Mouse (Mus musculus) stomach, embryonic 15.5 days (tissue): ENCODE data around the gene Olfr477. TPM values are rescaled to one million over a fixed set of nuclear protein-coding genes. Genes with fewer than 3 reads are reported as not detected.
"Not testable (repeated sequence)": the region's sequence is repeated elsewhere in the genome, so short reads cannot be mapped to it uniquely, and the experiment has no call there.

Experiments
- ATAC-seq: fragments of 200-750 bp; cut with Nextera tagmentation; 2 replicates; pipeline ENCODE4 v1.8.0; 2017; ENCODE audit warnings: low read depth, moderate number of reproducible peaks, moderate TSS enrichment; ENCODE audit not compliant: insufficient read depth, low FRiP score
- H3K27ac ChIP-seq: fragments of 300-500 bp; sonication (generic); 2 replicates; pipeline ENCODE4 v1.5.1; 2015; ENCODE audit warnings: mild to moderate bottlenecking, inconsistent platforms
- H3K27me3 ChIP-seq: fragments of 300-500 bp; sonication (generic); replicated peaks from 2 replicates; pipeline ENCODE4 v1.6.1; 2015; ENCODE audit warnings: inconsistent platforms
- H3K36me3 ChIP-seq: fragments of 300-500 bp; sonication (generic); 2 replicates; pipeline ENCODE4 v1.6.1; 2015; ENCODE audit warnings: inconsistent platforms
- H3K4me1 ChIP-seq: fragments of 300-500 bp; sonication (generic); 2 replicates; pipeline ENCODE4 v1.6.1; 2015; ENCODE audit warnings: inconsistent platforms
- H3K4me2 ChIP-seq: fragments of 300-500 bp; sonication (generic); 2 replicates; pipeline ENCODE4 v1.6.1; 2015; ENCODE audit warnings: mild to moderate bottlenecking, inconsistent platforms
- H3K4me3 ChIP-seq: fragments of 300-500 bp; sonication (generic); replicated peaks from 2 replicates; pipeline ENCODE4 v1.5.1; 2015; ENCODE audit warnings: inconsistent platforms
- H3K9ac ChIP-seq: fragments of 300-500 bp; sonication (generic); 2 replicates; pipeline ENCODE4 v1.6.1; 2015; ENCODE audit warnings: inconsistent platforms
- H3K9me3 ChIP-seq: fragments of 300-500 bp; sonication (generic); 2 replicates; pipeline ENCODE4 v1.6.1; 2016; ENCODE audit warnings: inconsistent platforms
- WGBS: fragments of 180-500 bp; shearing (Covaris S2); methylation state at CpG from one replicate; pipeline ENCODE4 v1.1.7; 2015; 5-methylcytosine and 5-hydroxymethylcytosine counted together
- polyA plus RNA-seq: library from polyadenylated mRNA; unstranded; fragments of >200 nt; fragmentation: Nextera tagmentation; extraction: Ambion mirVana; gene quantifications from 2 replicates; pipeline ENCODE4 v1.2.1, GENCODE M21; 2015

The Olfr477 gene
- not detected in 2 replicates for polyA plus RNA-seq

DNA sequence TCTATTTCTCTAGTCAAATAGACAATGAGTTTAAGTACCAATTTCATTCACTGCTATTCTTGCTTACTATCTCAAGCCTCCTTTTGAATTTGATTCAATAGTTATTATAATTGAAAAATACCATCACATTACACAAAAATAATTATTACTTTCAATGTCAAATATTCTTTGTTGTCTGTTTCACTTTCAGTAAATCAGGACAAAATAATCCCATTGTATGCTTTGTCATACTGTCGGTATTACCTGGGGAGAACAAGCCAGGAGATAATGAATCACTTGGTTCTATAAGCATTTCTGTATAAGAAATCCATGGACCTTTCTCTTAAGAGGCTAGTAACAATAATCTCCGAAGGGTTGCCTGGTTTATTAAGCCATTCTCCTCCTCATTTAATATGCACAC, at the start of gene Olfr477:
Gene Olfr477, plus strand, starts transcription at position 301 of the 400 bp plus-strand sequence.
- no peak within 1 kb of the TSS for H3K4me2 ChIP-seq
- no peaks in the 10 kb centered on the region for H3K36me3 ChIP-seq
- H3K4me3 ChIP-seq, result no peak within 1 kb of the TSS
- H3K4me1 ChIP-seq, result no peaks in the 10 kb centered on the region
- no peaks in the 10 kb centered on the region for H3K9me3 ChIP-seq
- WGBS, result 73% methylated on average over 2 of the region's 2 CpGs
- H3K27ac ChIP-seq, result no peak within 1 kb of the TSS
- no peak for ATAC-seq
- H3K27me3 ChIP-seq, result no peaks in the 10 kb centered on the region
- no peak within 1 kb of the TSS for H3K9ac ChIP-seq

DNA sequence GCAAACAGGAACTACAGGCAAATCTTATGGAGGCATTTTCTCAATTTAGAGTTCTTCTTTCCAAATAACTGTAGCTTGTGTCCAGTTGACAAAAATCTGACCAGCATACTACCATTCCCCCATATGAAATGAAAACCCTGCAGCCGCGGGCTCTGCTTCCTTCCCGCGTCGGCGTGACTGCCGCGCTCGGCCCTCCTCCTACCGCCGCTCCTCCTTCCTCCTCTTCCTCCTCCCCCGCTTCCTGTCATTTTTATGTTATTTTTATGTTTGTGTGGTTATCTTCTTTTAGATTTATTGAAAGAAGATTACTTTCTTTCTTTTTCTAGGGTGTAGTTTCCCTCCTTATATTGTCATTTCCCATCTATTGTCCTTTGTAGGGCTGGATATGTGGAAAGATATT, 34.0 kb upstream of the Olfr477 start:
- ATAC-seq, result not testable (repeated sequence)
- WGBS, result 97% methylated on average over 12 of the region's 12 CpGs

DNA sequence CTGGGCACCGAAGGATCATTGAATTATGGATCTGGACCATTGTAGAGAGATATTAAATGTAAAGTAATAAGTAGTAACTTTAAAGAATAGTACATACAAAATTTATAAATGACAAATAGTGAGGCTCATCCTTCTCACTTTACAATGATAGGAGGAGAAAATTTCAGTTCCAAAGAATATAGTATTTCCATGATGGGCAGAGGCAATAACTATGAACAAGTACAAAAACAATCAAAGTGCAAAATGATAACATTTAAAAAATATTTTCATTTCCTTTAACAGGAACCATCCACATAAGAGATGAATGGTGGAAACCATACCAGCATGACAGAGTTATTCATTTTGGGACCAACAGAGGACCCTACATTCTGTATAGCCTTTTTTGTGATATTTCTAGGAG, 32.1 kb upstream of the Olfr477 start, which contains the start of gene Olfr474:
Gene Olfr474, plus strand, starts transcription at position 301 of the 400 bp plus-strand sequence.
- 88% methylated on average over 1 of the region's 1 CpGs for WGBS
- ATAC-seq, result no peak
- H3K27me3 ChIP-seq, result no peaks in the 10 kb centered on the region

More for the DNA sequence above, 34.0 kb upstream of the Olfr477 start:
- not testable (repeated sequence) for H3K4me2 ChIP-seq, H3K9ac ChIP-seq, H3K27ac ChIP-seq, H3K9me3 ChIP-seq, H3K27me3 ChIP-seq, H3K4me1 ChIP-seq, H3K36me3 ChIP-seq, H3K4me3 ChIP-seq

DNA sequence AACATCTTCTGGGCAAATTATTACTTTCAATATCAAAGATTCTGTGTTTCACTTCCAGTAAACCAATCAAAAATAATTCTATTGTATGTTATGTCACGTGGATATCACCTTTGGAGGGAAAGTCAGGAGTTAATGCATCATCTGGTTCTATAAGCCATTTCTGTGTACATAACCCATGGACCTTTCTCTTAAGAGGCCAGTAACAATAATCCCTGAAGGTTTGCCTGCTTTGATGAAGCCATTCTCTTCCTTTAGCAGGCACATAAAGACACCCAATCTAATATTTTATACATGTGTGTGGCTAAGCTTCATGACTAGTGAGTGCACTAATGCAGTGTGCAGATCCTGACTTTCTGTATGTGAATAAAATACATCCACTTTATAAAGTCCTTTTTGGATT, 22.0 kb upstream of the Olfr477 start, which contains the start of gene Olfr476:
Gene Olfr476, plus strand, starts transcription at position 301 of the 400 bp plus-strand sequence.
- Histone ChIP-seq H3K9ac (no peak within 1 kb of the TSS), H3K4me1 (no peaks in the 10 kb centered on the region), H3K27ac (no peak within 1 kb of the TSS), H3K4me3 (no peak within 1 kb of the TSS), H3K9me3 (no peaks in the 10 kb centered on the region), H3K4me2 (no peak within 1 kb of the TSS), H3K36me3 (no peaks in the 10 kb centered on the region), H3K27me3 (no peaks in the 10 kb centered on the region)
- ATAC-seq, result no peak
- 58% methylated on average over 1 of the region's 1 CpGs for WGBS

More for the DNA sequence above, 32.1 kb upstream of the Olfr477 start, which contains the start of gene Olfr474:
- Histone ChIP-seq H3K4me3 (no peak within 1 kb of the TSS), H3K36me3 (no peaks in the 10 kb centered on the region), H3K9ac (no peak within 1 kb of the TSS), H3K9me3 (no peaks in the 10 kb centered on the region), H3K4me2 (no peak within 1 kb of the TSS), H3K4me1 (no peaks in the 10 kb centered on the region), H3K27ac (no peak within 1 kb of the TSS)

DNA sequence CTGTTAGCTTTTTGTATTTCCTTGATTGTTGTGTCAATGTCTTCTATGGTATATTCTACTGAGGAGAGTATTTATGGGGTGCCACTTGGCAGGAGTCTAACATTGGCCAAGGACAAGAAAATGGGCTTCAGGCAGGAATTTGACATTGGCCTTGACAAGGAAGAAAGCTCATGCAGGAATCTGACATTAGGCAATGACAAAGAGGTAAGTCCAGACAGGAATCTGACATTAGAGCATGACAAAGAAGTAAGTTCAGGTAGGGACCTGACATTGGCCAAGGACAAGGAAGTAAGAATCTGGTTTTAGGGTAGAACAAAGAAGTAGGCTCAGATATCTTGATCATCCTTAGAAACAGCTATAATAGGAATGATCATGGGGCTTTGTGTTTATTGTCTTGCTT, 27.8 kb downstream of the Olfr477 start:
- not testable (repeated sequence) for H3K27ac ChIP-seq, H3K4me1 ChIP-seq, H3K9me3 ChIP-seq, H3K36me3 ChIP-seq, H3K4me2 ChIP-seq, H3K9ac ChIP-seq, ATAC-seq, H3K4me3 ChIP-seq, H3K27me3 ChIP-seq

DNA sequence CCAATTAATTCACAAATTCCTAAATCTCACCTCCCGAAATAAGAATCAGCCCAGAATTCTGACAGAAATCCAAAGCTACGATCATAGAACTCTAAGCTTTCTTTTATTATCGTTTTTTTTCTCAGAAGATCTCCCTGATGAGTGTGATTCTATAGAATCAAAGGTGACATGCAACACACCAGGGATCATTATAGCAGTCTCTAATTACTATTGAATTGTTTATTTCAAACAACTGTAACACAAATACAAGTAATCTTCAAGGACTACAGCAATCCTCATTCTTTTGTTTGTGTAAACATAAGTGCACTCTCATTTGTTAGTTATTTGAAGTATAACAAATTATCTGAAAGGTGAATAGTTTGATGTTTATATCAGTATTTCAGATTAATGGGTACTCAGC, 47.4 kb downstream of the Olfr477 start, which contains the start of gene Olfr478:
Gene Olfr478, minus strand, starts transcription at position 101 of the 400 bp plus-strand sequence.
- Histone ChIP-seq H3K4me3 (no peak within 1 kb of the TSS), H3K36me3 (no peaks in the 10 kb centered on the region), H3K9ac (no peak within 1 kb of the TSS), H3K9me3 (no peaks in the 10 kb centered on the region), H3K27me3 (no peaks in the 10 kb centered on the region), H3K27ac (no peak within 1 kb of the TSS), H3K4me1 (no peaks in the 10 kb centered on the region), H3K4me2 (no peak within 1 kb of the TSS)
- ATAC-seq, result no peak
- 76% methylated on average over 3 of the region's 3 CpGs for WGBS

Other genes starting within 250 kb of the Olfr477 start
- 0.18 and 0.34 TPM in 2 replicates for gene Cyb5r2, start 228.7 kb upstream of the Olfr477 start, polyA plus RNA-seq
- not detected in 2 replicates for gene Ovch2, start 185.5 kb upstream of the Olfr477 start, polyA plus RNA-seq
- not detected in 2 replicates for gene Olfr467, start 174.4 kb upstream of the Olfr477 start, polyA plus RNA-seq
- not detected in 2 replicates for gene Olfr469, start 161.2 kb upstream of the Olfr477 start, polyA plus RNA-seq
- not detected in 2 replicates for gene Olfr470, start 139.2 kb upstream of the Olfr477 start, polyA plus RNA-seq
- 0.03 TPM in 1 of 2 replicates, not detected in the other for gene Olfr472, start 88.8 kb upstream of the Olfr477 start, polyA plus RNA-seq
- not detected in 2 replicates for gene Olfr473, start 56.2 kb upstream of the Olfr477 start, polyA plus RNA-seq
- gene Olfr474, start 32.0 kb upstream of the Olfr477 start, polyA plus RNA-seq, result not detected in 2 replicates
- gene Olfr476, start 21.9 kb upstream of the Olfr477 start, polyA plus RNA-seq, result not detected in 2 replicates
- gene Olfr478, start 47.3 kb downstream of the Olfr477 start, polyA plus RNA-seq, result not detected in 2 replicates
- gene Olfr479, start 64.0 kb downstream of the Olfr477 start, polyA plus RNA-seq, result not detected in 2 replicates
- not detected in 2 replicates for gene Olfr480, start 80.7 kb downstream of the Olfr477 start, polyA plus RNA-seq
- gene Olfr481, start 93.2 kb downstream of the Olfr477 start, polyA plus RNA-seq, result not detected in 2 replicates
- 0.24 TPM in 1 of 2 replicates, not detected in the other for gene Olfr482, start 110.9 kb downstream of the Olfr477 start, polyA plus RNA-seq
- not detected in 2 replicates for gene Olfr483, start 114.2 kb downstream of the Olfr477 start, polyA plus RNA-seq
- gene Olfr484, start 140.8 kb downstream of the Olfr477 start, polyA plus RNA-seq, result not detected in 2 replicates
- gene Olfr485, start 173.2 kb downstream of the Olfr477 start, polyA plus RNA-seq, result not detected in 2 replicates
- gene Olfr486, start 186.0 kb downstream of the Olfr477 start, polyA plus RNA-seq, result not detected in 2 replicates
- not detected in 2 replicates for gene Olfr487, start 227.9 kb downstream of the Olfr477 start, polyA plus RNA-seq